Mouse (Mus musculus): ENCODE measurements at regions not wholly inside any gene's neighbourhood (a gene's known extent, or its start where the extent isn't known, plus 50 kb on each side); places are given as distances from the start of the nearest gene placed in this dataset.
A peak's percentile ranks its signal among the peaks of the same experiment; 100 is the strongest.

DNA sequence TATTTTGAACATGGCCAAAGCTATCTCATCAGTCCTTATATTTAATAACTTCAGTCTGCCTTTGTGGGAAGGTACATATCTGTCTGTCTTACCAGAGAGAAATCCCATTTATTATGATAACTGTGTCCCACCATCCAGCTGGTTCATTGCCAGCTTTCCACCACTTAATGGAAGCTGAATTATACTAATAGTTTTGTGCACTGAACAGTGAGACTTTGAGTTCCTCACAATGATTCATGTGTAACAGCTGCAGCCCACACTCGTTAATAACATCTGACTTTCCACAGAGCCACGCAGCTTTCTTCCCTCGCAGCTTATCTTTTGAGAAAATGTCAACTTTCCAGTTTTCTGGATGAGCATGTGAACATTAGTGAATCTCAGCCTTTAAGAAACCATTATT is 88.3 kb upstream of the Abcb5 start:
- WGBS, result 48% methylated on average over 3 of the region's 3 CpGs

DNA sequence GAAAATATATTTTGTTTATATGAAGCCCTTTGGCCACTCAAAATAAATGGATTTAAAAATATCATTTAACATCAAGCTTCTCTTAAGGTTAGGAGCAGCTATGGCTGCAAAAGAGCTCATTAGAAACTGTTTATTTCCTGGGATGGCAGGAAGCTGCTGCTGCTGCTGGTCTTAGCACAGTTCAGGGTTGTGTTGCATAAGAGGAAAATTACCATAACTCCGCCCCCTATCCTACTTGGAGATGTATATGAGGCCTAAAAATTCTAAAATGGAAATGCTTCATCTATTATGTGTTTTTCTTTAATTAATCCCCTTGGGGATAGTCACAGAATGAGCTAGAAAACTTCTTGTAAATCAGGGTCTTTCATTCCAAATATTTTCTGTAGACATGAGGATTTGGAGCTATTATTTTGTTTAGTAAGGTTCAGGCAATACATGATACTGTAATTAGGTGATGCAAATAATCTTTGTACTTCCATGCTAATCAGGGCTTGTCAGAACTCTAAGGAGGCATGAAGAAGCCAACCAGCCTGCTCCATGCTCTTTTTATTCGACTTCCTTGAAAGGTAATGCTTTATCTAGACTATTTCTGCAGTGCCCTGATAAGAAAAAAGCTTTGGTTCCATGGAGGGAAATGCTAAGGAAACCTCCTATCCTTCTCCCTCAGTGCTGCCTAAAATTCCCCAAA is 85.6 kb upstream of the Abcb5 start:
- TF ChIP-seq EP300 (IDR thresholded peaks at IDR 0.05; ENCODE audit: insufficient read depth, low read depth, low read length) (no peak), CTCF (IDR thresholded peaks at IDR 0.05) (no peak), POLR2A (IDR thresholded peaks at IDR 0.05; ENCODE audit: insufficient read depth, low read depth, low read length) (no peak)
- Histone ChIP-seq H3K4me3 (no peak overlapping the region), H3K79me2 (replicated peaks; ENCODE audit: control insufficient read depth, insufficient read depth, low read length) (no peaks in the 10 kb centered on the region), H3K36me3 (ENCODE audit: control insufficient read depth, insufficient read depth, low read length) (peaks cover 3% of the 10 kb centered on the region), H3K9ac (ENCODE audit: low read depth, low read length) (no peak overlapping the region), H3K4me1 (ENCODE audit: control insufficient read depth, insufficient read depth, low read length) (no peaks in the 10 kb centered on the region; the same call in 1 of the 2 replicates), H3K27ac (peak overlapping the region; percentile 2; the same call in 1 of the 2 replicates), H3K27me3 (ENCODE audit: control insufficient read depth, insufficient read depth, low read length) (no peaks in the 10 kb centered on the region)
- DNase-seq, result no peak
- intact Hi-C loops (cut with DNase I), result no loop called here
- WGBS, result 35% methylated on average over 2 of the region's 2 CpGs

More for the DNA sequence above, 88.3 kb upstream of the Abcb5 start:
- Histone ChIP-seq H3K36me3 (ENCODE audit: control insufficient read depth, insufficient read depth, low read length) (peaks cover 3% of the 10 kb centered on the region), H3K4me1 (ENCODE audit: control insufficient read depth, insufficient read depth, low read length) (no peaks in the 10 kb centered on the region; the same call in 1 of the 2 replicates), H3K9ac (ENCODE audit: low read depth, low read length) (no peak overlapping the region), H3K27ac (no peak overlapping the region), H3K27me3 (ENCODE audit: control insufficient read depth, insufficient read depth, low read length) (no peaks in the 10 kb centered on the region), H3K4me3 (no peak overlapping the region), H3K79me2 (replicated peaks; ENCODE audit: control insufficient read depth, insufficient read depth, low read length) (no peaks in the 10 kb centered on the region)
- intact Hi-C loops (cut with DNase I), result no loop called here
- peak in 1 of 2 experiments; percentile 12 for DNase-seq
- TF ChIP-seq EP300 (IDR thresholded peaks at IDR 0.05; ENCODE audit: insufficient read depth, low read depth, low read length) (no peak), CTCF (IDR thresholded peaks at IDR 0.05) (no peak)

- Histone ChIP-seq H3K36me3 (ENCODE audit: control insufficient read depth, insufficient read depth, low read length) (no peaks in the 10 kb centered on the region), H3K79me2 (replicated peaks; ENCODE audit: control insufficient read depth, insufficient read depth, low read length) (no peaks in the 10 kb centered on the region), H3K4me1 (ENCODE audit: control insufficient read depth, insufficient read depth, low read length) (no peaks in the 10 kb centered on the region), H3K27me3 (ENCODE audit: control insufficient read depth, insufficient read depth, low read length) (no peaks in the 10 kb centered on the region), H3K4me3 (no peak overlapping the region), H3K9ac (ENCODE audit: low read depth, low read length) (no peak overlapping the region), H3K27ac (no peak overlapping the region)
- intact Hi-C loops (cut with DNase I), result no loop called here
- no peak for TF ChIP-seq POLR2A (IDR thresholded peaks at IDR 0.05; ENCODE audit: insufficient read depth, low read depth, low read length)
- no peak for TF ChIP-seq CTCF (IDR thresholded peaks at IDR 0.05)
- TF ChIP-seq EP300 (IDR thresholded peaks at IDR 0.05; ENCODE audit: insufficient read depth, low read depth, low read length), result no peak
- DNase-seq, result no peak
- 95% methylated on average over 3 of the region's 3 CpGs for WGBS
These were observed 72.1 kb upstream of the Abcb5 start for GRCm38 (mm10) chr12:119038306-119038705.

GRCm38 (mm10) chr12:119034828-119035227 is 68.6 kb upstream of the Abcb5 start:
- TF ChIP-seq EP300 (IDR thresholded peaks at IDR 0.05; ENCODE audit: insufficient read depth, low read depth, low read length), result no peak
- no peak for TF ChIP-seq CTCF (IDR thresholded peaks at IDR 0.05)
- TF ChIP-seq POLR2A (IDR thresholded peaks at IDR 0.05; ENCODE audit: insufficient read depth, low read depth, low read length), result no peak
- H3K36me3 ChIP-seq (ENCODE audit: control insufficient read depth, insufficient read depth, low read length), result no peaks in the 10 kb centered on the region
- H3K27ac ChIP-seq, result no peak overlapping the region
- no peaks in the 10 kb centered on the region for H3K4me1 ChIP-seq (ENCODE audit: control insufficient read depth, insufficient read depth, low read length)
- H3K4me3 ChIP-seq, result no peak overlapping the region
- no peaks in the 10 kb centered on the region for H3K27me3 ChIP-seq (ENCODE audit: control insufficient read depth, insufficient read depth, low read length)
- intact Hi-C loops (cut with DNase I), result loop anchor here (5.0 kb wide), 1 partner anchor 202 kb away; the partner anchor contains the start of gene Itgb8
- no peaks in the 10 kb centered on the region for H3K79me2 ChIP-seq (replicated peaks; ENCODE audit: control insufficient read depth, insufficient read depth, low read length)
- no peak for DNase-seq
- H3K9ac ChIP-seq (ENCODE audit: low read depth, low read length), result no peak overlapping the region
- 92% methylated on average over 4 of the region's 4 CpGs for WGBS

DNA sequence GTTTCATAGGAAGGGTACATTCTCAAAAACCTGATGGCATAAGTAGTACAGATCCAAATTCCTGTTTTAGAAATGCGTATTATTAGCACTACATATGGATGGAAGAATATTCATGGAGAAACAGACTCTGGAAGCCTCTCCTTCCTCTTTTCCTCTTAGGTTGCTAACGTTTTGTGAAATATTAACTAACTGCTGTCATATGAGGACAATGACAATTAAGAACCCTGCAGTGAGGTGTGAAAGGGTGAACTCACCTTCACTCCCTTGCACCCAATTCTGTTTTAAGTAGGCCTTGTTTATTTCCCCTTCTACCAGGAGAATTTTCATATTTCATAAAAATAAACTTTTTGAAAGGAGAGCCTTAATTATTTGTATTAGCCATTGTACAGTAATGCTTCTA is 62.5 kb upstream of the Abcb5 start:
- Histone ChIP-seq H3K9ac (ENCODE audit: low read depth, low read length) (no peak overlapping the region), H3K4me1 (ENCODE audit: control insufficient read depth, insufficient read depth, low read length) (no peaks in the 10 kb centered on the region), H3K27me3 (ENCODE audit: control insufficient read depth, insufficient read depth, low read length) (no peaks in the 10 kb centered on the region), H3K36me3 (ENCODE audit: control insufficient read depth, insufficient read depth, low read length) (no peaks in the 10 kb centered on the region), H3K27ac (no peak overlapping the region), H3K79me2 (replicated peaks; ENCODE audit: control insufficient read depth, insufficient read depth, low read length) (no peaks in the 10 kb centered on the region), H3K4me3 (no peak overlapping the region)
- no peak for DNase-seq
- TF ChIP-seq EP300 (IDR thresholded peaks at IDR 0.05; ENCODE audit: insufficient read depth, low read depth, low read length) (no peak), CTCF (IDR thresholded peaks at IDR 0.05) (no peak), POLR2A (IDR thresholded peaks at IDR 0.05; ENCODE audit: insufficient read depth, low read depth, low read length) (no peak)
- intact Hi-C loops (cut with DNase I), result no loop called here
- 81% methylated on average over 2 of the region's 2 CpGs for WGBS

- intact Hi-C loops (cut with DNase I), result no loop called here
- TF ChIP-seq POLR2A (IDR thresholded peaks at IDR 0.05; ENCODE audit: insufficient read depth, low read depth, low read length), result no peak
- TF ChIP-seq EP300 (IDR thresholded peaks at IDR 0.05; ENCODE audit: insufficient read depth, low read depth, low read length), result no peak
- TF ChIP-seq CTCF (IDR thresholded peaks at IDR 0.05), result no peak
- no peak overlapping the region for H3K9ac ChIP-seq (ENCODE audit: low read depth, low read length)
- no peak for DNase-seq
- H3K4me1 ChIP-seq (ENCODE audit: control insufficient read depth, insufficient read depth, low read length), result no peaks in the 10 kb centered on the region
- no peak overlapping the region for H3K27ac ChIP-seq
- no peaks in the 10 kb centered on the region for H3K36me3 ChIP-seq (ENCODE audit: control insufficient read depth, insufficient read depth, low read length)
- no peaks in the 10 kb centered on the region for H3K27me3 ChIP-seq (ENCODE audit: control insufficient read depth, insufficient read depth, low read length)
- H3K79me2 ChIP-seq (replicated peaks; ENCODE audit: control insufficient read depth, insufficient read depth, low read length), result no peaks in the 10 kb centered on the region
- no peak overlapping the region for H3K4me3 ChIP-seq
- 97% methylated on average over 2 of the region's 2 CpGs for WGBS
These were observed 61.9 kb upstream of the Abcb5 start for GRCm38 (mm10) chr12:119028161-119028560.
